Mouse (Mus musculus) naive thymus-derived CD4-positive, alpha-beta T cell, adult 2 months (primary cell): ENCODE results near the gene Rab34.

Experiments
- DNase-seq: peaks from one replicate; pipeline ENCODE4 v3.0.0-alpha.2; 2011; ENCODE audit warnings: low read depth

Gene Rab34

GRCm38 (mm10) chr11:78188331-78189233 is at the start of gene Rab34:
Gene Rab34 (plus strand): TSS chr11:78188430.
- no peak for DNase-seq

GRCm38 (mm10) chr11:78140665-78141064 is 47.6 kb upstream of the Rab34 start:
- DNase-seq: no peak

GRCm38 (mm10) chr11:78143520-78143919 is 44.7 kb upstream of the Rab34 start:
- DNase-seq: no peak

GRCm38 (mm10) chr11:78146168-78146567 is 42.1 kb upstream of the Rab34 start:
- no peak for DNase-seq

- DNase-seq: no peak
Observed at GRCm38 (mm10) chr11:78146707-78147543, 41.3 kb upstream of the Rab34 start.

GRCm38 (mm10) chr11:78151161-78151560 is 37.1 kb upstream of the Rab34 start:
- peak; percentile 38 for DNase-seq

GRCm38 (mm10) chr11:78152299-78153231 is 35.7 kb upstream of the Rab34 start:
- DNase-seq: no peak

- no peak for DNase-seq
Observed at GRCm38 (mm10) chr11:78153778-78154177, 34.5 kb upstream of the Rab34 start.

GRCm38 (mm10) chr11:78155674-78156073 is 32.6 kb upstream of the Rab34 start:
- no peak for DNase-seq

- no peak for DNase-seq
Observed at GRCm38 (mm10) chr11:78156156-78156699, 32.0 kb upstream of the Rab34 start.

GRCm38 (mm10) chr11:78159096-78159495 is 29.1 kb upstream of the Rab34 start:
- peak; percentile 94 for DNase-seq

GRCm38 (mm10) chr11:78159557-78159956 is 28.7 kb upstream of the Rab34 start:
- peak; percentile 15 for DNase-seq

GRCm38 (mm10) chr11:78160171-78160570 is 28.1 kb upstream of the Rab34 start:
- no peak for DNase-seq

- no peak for DNase-seq
Observed at GRCm38 (mm10) chr11:78160675-78161074, 27.6 kb upstream of the Rab34 start.

GRCm38 (mm10) chr11:78161169-78161568 is 27.1 kb upstream of the Rab34 start:
- DNase-seq: no peak

- no peak for DNase-seq
Observed at GRCm38 (mm10) chr11:78161968-78162367, 26.3 kb upstream of the Rab34 start.

GRCm38 (mm10) chr11:78162504-78162903 is 25.7 kb upstream of the Rab34 start:
- no peak for DNase-seq

- DNase-seq: peak; percentile 42
Observed at GRCm38 (mm10) chr11:78163045-78163444, 25.2 kb upstream of the Rab34 start.

GRCm38 (mm10) chr11:78163681-78164603 is 24.3 kb upstream of the Rab34 start:
- DNase-seq: peak; percentile 59

- DNase-seq: no peak
Observed at GRCm38 (mm10) chr11:78164604-78164923, 23.7 kb upstream of the Rab34 start.
